Mouse (Mus musculus): ENCODE data around the gene Ppm1m.

Gene Ppm1m

GRCm38 (mm10) chr9:106157623-106157925 lies 42.0 kb downstream of the Ppm1m start:
- DNase-seq (ENCODE audit: low read depth) = no peak

GRCm38 (mm10) chr9:106156921-106157622 lies 42.5 kb downstream of the Ppm1m start:
- no peak for DNase-seq (ENCODE audit: low read depth)

- peak; percentile 80 for DNase-seq (ENCODE audit: low read depth)
Observed at GRCm38 (mm10) chr9:106156419-106156818, 43.1 kb downstream of the Ppm1m start.

GRCm38 (mm10) chr9:106154106-106154505 lies 45.4 kb downstream of the Ppm1m start:
- DNase-seq (ENCODE audit: low read depth) = no peak

GRCm38 (mm10) chr9:106149399-106149754 lies 50.2 kb downstream of the Ppm1m start:
- DNase-seq (ENCODE audit: low read depth) = no peak

- DNase-seq (ENCODE audit: low read depth) = no peak
Observed at GRCm38 (mm10) chr9:106148541-106149398, 50.8 kb downstream of the Ppm1m start.

GRCm38 (mm10) chr9:106147851-106148431 lies 51.6 kb downstream of the Ppm1m start:
- DNase-seq (ENCODE audit: low read depth) = no peak

GRCm38 (mm10) chr9:106147281-106147680 lies 52.3 kb downstream of the Ppm1m start:
- DNase-seq (ENCODE audit: low read depth) = no peak

- no peak for DNase-seq (ENCODE audit: low read depth)
Observed at GRCm38 (mm10) chr9:106145582-106145981, 54.0 kb downstream of the Ppm1m start.

All from induced T-regulatory cell, adult 2 months (primary cell).